Mouse (Mus musculus) lung, postnatal 0 days (tissue): ENCODE results near the gene Hist2h3c1.
A peak's percentile ranks its signal among the peaks of the same experiment; 100 is the strongest.

Experiments used
- CTCF ChIP-seq: IDR thresholded peaks from 2 replicates; pipeline ENCODE4 v1.5.1; 2016; ENCODE audit warnings: antibody characterized with exemption, mild to moderate bottlenecking
- EP300 ChIP-seq: IDR thresholded peaks from 2 replicates; pipeline ENCODE4 v1.6.1; 2016; ENCODE audit warnings: antibody characterized with exemption, mild to moderate bottlenecking, control low read depth

GRCm38 (mm10) chr3:96262216-96262875 is 15.9 kb downstream of the Hist2h3c1 start:
- TF ChIP-seq CTCF (0 out of 2 replicates have a peak, but pooled peaks have one; percentile 0), EP300 (no peak)
